Mouse (Mus musculus): Measurements from ENCODE around the gene Vmn1r193. TPM values are rescaled to one million over a fixed set of nuclear protein-coding genes. Genes with fewer than 3 reads are reported as not detected.
"Not testable (repeated sequence)": the region's sequence is repeated elsewhere in the genome, so short reads cannot be mapped to it uniquely, and the experiment has no call there.

The Vmn1r193 gene
- not detected for polyA plus RNA-seq (2012; fragmentation: generic; extraction: Trizol)

DNA sequence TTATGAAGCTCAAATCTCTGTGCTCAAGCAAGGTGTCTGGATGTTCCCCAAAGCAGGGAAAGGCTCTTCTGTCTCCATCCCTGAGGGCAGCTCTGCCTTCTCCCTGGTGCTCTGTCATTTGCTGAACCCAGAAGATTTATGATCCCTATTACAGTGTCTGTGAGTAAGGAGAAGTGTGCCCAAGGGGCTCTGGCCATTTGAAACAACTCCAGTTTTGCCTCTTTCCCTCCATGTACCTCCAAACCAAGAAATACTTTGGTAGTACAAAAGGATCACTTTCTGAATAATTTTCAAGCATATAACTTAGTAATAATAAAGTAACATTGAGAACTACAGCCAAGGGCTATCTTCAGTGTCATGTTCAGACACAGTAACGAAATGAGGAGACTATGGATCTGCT, at the start of gene Vmn1r193:
Vmn1r193 (minus strand) TSS at position 101 of the 400 bp plus-strand sequence.
- H3K27me3 ChIP-seq (ENCODE audit: control insufficient read depth, insufficient read depth, insufficient read length); H3K4me2 ChIP-seq (ENCODE audit: low read depth); H3K79me2 ChIP-seq (ENCODE audit: control insufficient read depth, insufficient read depth); H3K36me3 ChIP-seq (ENCODE audit: control insufficient read depth, insufficient read depth); H3K4me3 ChIP-seq; H3ac ChIP-seq (ENCODE audit: control insufficient read depth, insufficient read length): not testable (repeated sequence)

DNA sequence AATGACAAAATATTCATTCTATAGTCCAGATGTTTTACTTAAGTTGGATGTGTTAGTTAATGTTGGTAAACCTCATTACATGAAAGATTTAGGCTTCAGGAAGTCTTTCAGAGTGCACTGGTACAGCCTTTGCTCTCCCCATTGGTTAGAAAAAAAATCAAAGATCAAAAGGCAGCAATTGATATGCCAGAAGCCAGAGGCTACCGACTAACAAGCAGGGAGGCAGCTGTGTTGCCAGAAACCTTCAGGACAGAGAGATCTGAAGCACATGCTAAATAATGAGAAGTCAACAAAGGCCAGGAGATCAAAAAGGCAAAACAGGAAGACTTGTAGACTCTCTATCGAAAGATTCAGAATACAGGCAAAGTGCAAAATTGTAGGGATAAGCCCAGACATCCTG, 48.8 kb upstream of the Vmn1r193 start:
- Histone ChIP-seq H3K4me3 (no peak overlapping the region), H3K27me3 (ENCODE audit: control insufficient read depth, insufficient read depth, insufficient read length) (no peaks in the 10 kb centered on the region), H3K4me2 (ENCODE audit: low read depth) (no peak overlapping the region), H3ac (ENCODE audit: control insufficient read depth, insufficient read length) (no peak overlapping the region), H3K79me2 (ENCODE audit: control insufficient read depth, insufficient read depth) (no peaks in the 10 kb centered on the region), H3K36me3 (ENCODE audit: control insufficient read depth, insufficient read depth) (no peaks in the 10 kb centered on the region)
- no peak for TF ChIP-seq MAX (IDR thresholded peaks at IDR 0.05; ENCODE audit: low read depth)
- no peak for TF ChIP-seq CEBPB (IDR thresholded peaks at IDR 0.05; ENCODE audit: insufficient read depth, poor library complexity, severe bottlenecking)
- TF ChIP-seq REST (IDR thresholded peaks at IDR 0.05; ENCODE audit: insufficient read depth, insufficient read length): no peak
- no peak for TF ChIP-seq MYOD1 (IDR thresholded peaks at IDR 0.05; ENCODE audit: control insufficient read depth in 1 of 3, insufficient read length in 2 of 3, low read depth in 2 of 3)
- no peak for TF ChIP-seq MYOG (IDR thresholded peaks at IDR 0.05; ENCODE audit: control insufficient read depth in 1 of 3, insufficient read depth in 1 of 3, insufficient read length in 2 of 3, low read depth in 2 of 3)
- TF ChIP-seq SRF (IDR thresholded peaks at IDR 0.05; ENCODE audit: control insufficient read depth, insufficient read length, low read depth): no peak
- no peak for TF ChIP-seq E2F4 (IDR thresholded peaks at IDR 0.05; ENCODE audit: insufficient read depth)
- no peak for TF ChIP-seq POLR2A (IDR thresholded peaks at IDR 0.05; ENCODE audit: insufficient read length, low read depth)
- no peak for TF ChIP-seq TCF3 (IDR thresholded peaks at IDR 0.05; ENCODE audit: insufficient read length, low read depth)
- TF ChIP-seq USF1 (IDR thresholded peaks at IDR 0.05; ENCODE audit: low read depth): no peak
- no peak for TF ChIP-seq TCF12 (IDR thresholded peaks at IDR 0.05; ENCODE audit: insufficient read depth, poor library complexity, severe bottlenecking)
- no peak for TF ChIP-seq POLR2AphosphoS2 (IDR thresholded peaks at IDR 0.05; ENCODE audit: insufficient read length, low read depth)

DNA sequence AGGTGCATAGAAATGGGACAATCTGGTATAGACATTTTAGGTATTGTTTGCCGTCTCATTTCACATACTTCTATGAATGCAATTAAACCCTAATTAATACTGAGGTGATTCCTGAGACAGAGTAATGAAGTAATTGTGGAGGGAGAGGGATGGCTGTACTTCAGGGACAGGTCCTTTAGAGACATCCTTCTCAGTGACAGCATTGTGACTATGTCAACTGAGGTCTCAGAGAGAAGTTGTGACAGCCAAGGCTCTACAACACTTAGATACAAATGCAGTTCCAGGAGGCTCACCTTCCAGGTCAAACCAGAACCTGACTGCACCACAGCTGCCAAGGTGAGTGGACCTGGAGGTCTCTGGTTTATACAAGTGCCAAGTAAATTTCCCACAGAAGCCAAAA, 47.3 kb upstream of the Vmn1r193 start, which contains the start of gene Vmn1r195:
Vmn1r195 (plus strand) TSS at position 301 of the 400 bp plus-strand sequence.
- H3ac ChIP-seq (ENCODE audit: control insufficient read depth, insufficient read length); H3K27me3 ChIP-seq (ENCODE audit: control insufficient read depth, insufficient read depth, insufficient read length); H3K4me3 ChIP-seq; H3K36me3 ChIP-seq (ENCODE audit: control insufficient read depth, insufficient read depth); H3K4me2 ChIP-seq (ENCODE audit: low read depth); H3K79me2 ChIP-seq (ENCODE audit: control insufficient read depth, insufficient read depth): not testable (repeated sequence)

DNA sequence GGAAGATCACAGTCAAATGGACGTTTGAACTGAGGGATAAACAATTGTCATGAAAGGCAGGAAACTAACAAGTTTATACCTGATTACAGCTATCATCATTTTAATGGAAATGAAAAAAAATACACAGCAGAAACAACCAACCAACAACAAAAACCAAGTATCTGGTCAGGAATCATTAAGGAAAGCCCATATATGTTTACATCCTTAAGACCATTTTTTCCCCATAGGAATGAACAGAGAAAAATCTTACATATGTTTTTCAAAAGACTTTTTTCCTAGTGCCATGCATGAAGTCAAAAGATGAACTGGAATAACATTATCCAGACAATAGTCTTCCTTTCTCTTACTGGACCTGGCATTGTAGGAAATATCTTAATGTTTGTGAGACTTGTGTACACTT, 21.0 kb upstream of the Vmn1r193 start, which contains the start of gene Vmn1r194:
Vmn1r194 (plus strand) TSS at position 301 of the 400 bp plus-strand sequence.
- TF ChIP-seq POLR2A (IDR thresholded peaks at IDR 0.05; ENCODE audit: insufficient read length, low read depth): no peak
- no peak for TF ChIP-seq POLR2AphosphoS2 (IDR thresholded peaks at IDR 0.05; ENCODE audit: insufficient read length, low read depth)
- TF ChIP-seq MAX (IDR thresholded peaks at IDR 0.05; ENCODE audit: low read depth): no peak
- no peak for TF ChIP-seq USF1 (IDR thresholded peaks at IDR 0.05; ENCODE audit: low read depth)
- no peak for TF ChIP-seq TCF3 (IDR thresholded peaks at IDR 0.05; ENCODE audit: insufficient read length, low read depth)
- TF ChIP-seq CEBPB (IDR thresholded peaks at IDR 0.05; ENCODE audit: insufficient read depth, poor library complexity, severe bottlenecking): no peak
- TF ChIP-seq TCF12 (IDR thresholded peaks at IDR 0.05; ENCODE audit: insufficient read depth, poor library complexity, severe bottlenecking): no peak
- no peak for TF ChIP-seq MYOD1 (IDR thresholded peaks at IDR 0.05; ENCODE audit: control insufficient read depth in 1 of 3, insufficient read length in 2 of 3, low read depth in 2 of 3)
- no peak for TF ChIP-seq REST (IDR thresholded peaks at IDR 0.05; ENCODE audit: insufficient read depth, insufficient read length)
- TF ChIP-seq SRF (IDR thresholded peaks at IDR 0.05; ENCODE audit: control insufficient read depth, insufficient read length, low read depth): no peak
- no peak for TF ChIP-seq MYOG (IDR thresholded peaks at IDR 0.05; ENCODE audit: control insufficient read depth in 1 of 3, insufficient read depth in 1 of 3, insufficient read length in 2 of 3, low read depth in 2 of 3)
- TF ChIP-seq E2F4 (IDR thresholded peaks at IDR 0.05; ENCODE audit: insufficient read depth): no peak
- no peaks in the 10 kb centered on the region for H3K36me3 ChIP-seq (ENCODE audit: control insufficient read depth, insufficient read depth)
- H3K79me2 ChIP-seq (ENCODE audit: control insufficient read depth, insufficient read depth): no peaks in the 10 kb centered on the region

DNA sequence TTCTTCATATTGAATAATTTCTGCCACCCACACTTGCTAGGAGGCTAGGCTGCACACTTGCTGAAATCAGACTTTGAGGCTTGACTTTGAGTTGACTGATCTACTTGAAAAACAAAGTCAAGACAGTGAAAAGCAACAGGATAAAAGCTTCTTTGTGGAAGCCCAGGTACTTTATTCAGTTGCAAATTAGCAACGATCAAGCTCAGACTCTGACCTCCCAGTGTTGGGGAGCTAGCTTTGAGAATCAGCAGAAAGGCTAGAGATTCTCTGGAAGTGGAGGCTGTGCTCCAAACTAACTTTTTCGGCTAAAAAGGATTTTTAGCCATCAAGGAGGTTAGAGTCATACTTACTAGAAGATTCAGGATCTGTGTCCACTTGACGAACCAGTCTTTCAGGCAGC, 30.2 kb downstream of the Vmn1r193 start:
- not testable (repeated sequence) for H3K4me2 ChIP-seq (ENCODE audit: low read depth); H3ac ChIP-seq (ENCODE audit: control insufficient read depth, insufficient read length); H3K79me2 ChIP-seq (ENCODE audit: control insufficient read depth, insufficient read depth); H3K36me3 ChIP-seq (ENCODE audit: control insufficient read depth, insufficient read depth); H3K4me3 ChIP-seq; H3K27me3 ChIP-seq (ENCODE audit: control insufficient read depth, insufficient read depth, insufficient read length)

More for the DNA sequence above, 21.0 kb upstream of the Vmn1r193 start, which contains the start of gene Vmn1r194:
- Histone ChIP-seq H3K27me3 (ENCODE audit: control insufficient read depth, insufficient read depth, insufficient read length) (no peaks in the 10 kb centered on the region), H3K4me2 (ENCODE audit: low read depth) (no peak within 1 kb of the TSS), H3K4me3 (no peak within 1 kb of the TSS), H3ac (ENCODE audit: control insufficient read depth, insufficient read length) (no peak within 1 kb of the TSS)

DNA sequence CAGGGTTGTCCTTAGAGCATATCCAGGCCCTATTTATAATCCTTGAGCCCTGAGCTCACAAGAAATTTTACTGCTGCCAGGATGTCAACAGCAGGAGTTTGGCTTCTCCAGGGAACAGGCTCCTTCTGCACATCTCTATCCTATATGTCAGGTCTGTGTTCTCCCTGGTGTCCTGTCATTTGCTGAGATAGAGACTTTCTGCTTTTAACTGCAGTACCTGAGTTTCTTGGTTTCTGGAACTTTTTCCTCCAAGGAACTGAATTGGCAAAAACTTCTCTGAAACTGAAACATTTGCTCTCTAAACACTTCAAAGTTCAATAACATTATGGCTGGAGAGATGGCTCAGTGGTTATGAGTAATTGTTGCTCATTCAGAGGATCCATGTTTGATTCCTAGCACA, 31.9 kb downstream of the Vmn1r193 start, which contains the start of gene Vmn1r192:
Vmn1r192 (minus strand) TSS at position 101 of the 400 bp plus-strand sequence.
- Histone ChIP-seq H3K27me3 (ENCODE audit: control insufficient read depth, insufficient read depth, insufficient read length) (no peaks in the 10 kb centered on the region), H3K4me2 (ENCODE audit: low read depth) (no peak within 1 kb of the TSS), H3K4me3 (no peak within 1 kb of the TSS), H3K79me2 (ENCODE audit: control insufficient read depth, insufficient read depth) (no peaks in the 10 kb centered on the region), H3ac (ENCODE audit: control insufficient read depth, insufficient read length) (no peak within 1 kb of the TSS), H3K36me3 (ENCODE audit: control insufficient read depth, insufficient read depth) (no peaks in the 10 kb centered on the region)
- TF ChIP-seq TCF12 (IDR thresholded peaks at IDR 0.05; ENCODE audit: insufficient read depth, poor library complexity, severe bottlenecking) (no peak), SRF (IDR thresholded peaks at IDR 0.05; ENCODE audit: control insufficient read depth, insufficient read length, low read depth) (no peak), POLR2AphosphoS2 (IDR thresholded peaks at IDR 0.05; ENCODE audit: insufficient read length, low read depth) (no peak), MAX (IDR thresholded peaks at IDR 0.05; ENCODE audit: low read depth) (no peak), USF1 (IDR thresholded peaks at IDR 0.05; ENCODE audit: low read depth) (no peak), CEBPB (IDR thresholded peaks at IDR 0.05; ENCODE audit: insufficient read depth, poor library complexity, severe bottlenecking) (no peak), TCF3 (IDR thresholded peaks at IDR 0.05; ENCODE audit: insufficient read length, low read depth) (no peak), MYOG (IDR thresholded peaks at IDR 0.05; ENCODE audit: control insufficient read depth in 1 of 3, insufficient read depth in 1 of 3, insufficient read length in 2 of 3, low read depth in 2 of 3) (no peak), E2F4 (IDR thresholded peaks at IDR 0.05; ENCODE audit: insufficient read depth) (no peak), POLR2A (IDR thresholded peaks at IDR 0.05; ENCODE audit: insufficient read length, low read depth) (no peak), REST (IDR thresholded peaks at IDR 0.05; ENCODE audit: insufficient read depth, insufficient read length) (no peak), MYOD1 (IDR thresholded peaks at IDR 0.05; ENCODE audit: control insufficient read depth in 1 of 3, insufficient read length in 2 of 3, low read depth in 2 of 3) (no peak)

Data from myocyte (in vitro differentiated cells).